Mouse (Mus musculus): ENCODE data around the gene Gm29735.

GRCm38 (mm10) chr7:142144507-142144906 is 12.4 kb downstream of the Gm29735 start, which contains the start of gene Gm45337:
- TF ChIP-seq EP300 (IDR thresholded peaks at IDR 0.05; ENCODE audit: low read depth) = no peak
- no peak for TF ChIP-seq CTCF (IDR thresholded peaks at IDR 0.05; ENCODE audit: low read depth)

Measured in liver, embryonic 14.5 days (tissue).